Mouse (Mus musculus): Measurements from ENCODE around the gene Gm30191. TPM values are rescaled to one million over a fixed set of nuclear protein-coding genes. Genes with fewer than 3 reads are reported as not detected.

Gene Gm30191
- polyA plus RNA-seq, 1 experiment from 2014 or later, result not detected

DNA sequence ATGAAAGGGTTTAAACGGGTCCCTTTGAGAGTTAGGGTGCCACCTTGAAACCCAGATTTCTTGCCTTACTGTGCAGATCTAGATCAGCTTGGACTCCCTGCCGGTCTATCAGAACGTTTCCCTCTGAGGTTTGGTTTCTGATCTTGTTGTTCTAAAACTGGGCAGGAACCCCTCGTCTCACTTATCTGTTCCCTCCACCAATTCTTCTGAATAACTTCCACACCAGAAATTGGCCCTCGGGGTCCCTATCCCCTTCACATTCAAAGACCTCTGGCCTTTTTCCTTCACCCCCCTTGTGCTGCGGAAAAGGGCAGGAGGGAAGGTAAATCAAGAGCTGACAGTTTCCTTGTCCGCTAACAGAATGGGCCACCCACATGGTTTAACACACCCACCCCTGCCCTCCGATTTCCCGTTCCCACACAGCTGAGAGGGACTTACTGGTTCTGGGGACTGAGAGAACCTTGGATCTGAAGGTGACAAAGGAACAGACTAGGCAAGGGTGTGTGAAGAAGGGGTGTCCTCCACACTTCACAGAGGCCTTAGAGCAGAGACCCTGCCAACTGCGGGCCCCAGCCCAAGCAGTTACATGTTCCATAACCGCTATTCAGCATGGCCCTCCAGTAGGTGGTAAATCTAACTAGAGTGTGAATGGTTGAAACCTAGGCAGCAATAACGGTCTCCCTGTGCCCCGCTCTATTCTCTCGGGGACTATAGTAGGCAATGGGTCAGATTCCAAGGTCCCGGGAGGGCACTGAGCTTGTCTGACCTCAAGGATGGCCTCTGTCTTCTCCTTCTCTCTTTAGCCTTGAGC lies 6.4 kb downstream of the Gm30191 start:
- Histone ChIP-seq H3K27me3 (replicated peaks) (peaks cover 59% of the 10 kb centered on the region), H3K9ac (replicated peaks) (peak overlapping the region; percentile 70; the same call in 1 of the 2 replicates), H3K36me3 (no peaks in the 10 kb centered on the region), H3K4me1 (peaks cover 68% of the 10 kb centered on the region), H3K9me3 (replicated peaks) (no peaks in the 10 kb centered on the region), H3K4me2 (peak overlapping the region; percentile 77), H3K27ac (replicated peaks) (peak overlapping the region; percentile 25; the same call in 1 of the 2 replicates), H3K4me3 (replicated peaks) (peak overlapping the region; percentile 61)
- ATAC-seq (ENCODE audit: low FRiP score), result no peak
- WGBS, result 8% methylated on average over 15 of the region's 15 CpGs

GRCm38 (mm10) chr4:134253722-134254324 lies 7.1 kb downstream of the Gm30191 start, which contains the start of gene Grrp1:
Grrp1 (minus strand) TSS chr4:134254106.
- H3K4me1 ChIP-seq, result peaks cover 68% of the 10 kb centered on the region
- no peaks in the 10 kb centered on the region for H3K36me3 ChIP-seq
- H3K9me3 ChIP-seq (replicated peaks), result no peaks in the 10 kb centered on the region
- 1% methylated on average over 13 of the region's 13 CpGs for WGBS
- ATAC-seq (ENCODE audit: low FRiP score), result no peak
- peak within 1 kb of the TSS; percentile 61 for H3K4me3 ChIP-seq (replicated peaks)
- peaks cover 53% of the 10 kb centered on the region for H3K27me3 ChIP-seq (replicated peaks)
- H3K4me2 ChIP-seq, result peak within 1 kb of the TSS; percentile 77
- H3K27ac ChIP-seq (replicated peaks), result 0 out of 2 replicates have a peak within 1 kb of the TSS, but pooled peaks have one; percentile 25
- H3K9ac ChIP-seq (replicated peaks), result peak within 1 kb of the TSS; percentile 26; the same call in 1 of the 2 replicates

- Histone ChIP-seq H3K4me1 (peaks cover 59% of the 10 kb centered on the region), H3K36me3 (no peaks in the 10 kb centered on the region), H3K27me3 (replicated peaks) (peaks cover 49% of the 10 kb centered on the region), H3K9ac (replicated peaks) (no peak overlapping the region), H3K4me2 (no peak overlapping the region), H3K4me3 (replicated peaks) (no peak overlapping the region), H3K27ac (replicated peaks) (no peak overlapping the region), H3K9me3 (replicated peaks) (no peaks in the 10 kb centered on the region)
- 26% methylated on average over 3 of the region's 3 CpGs for WGBS
- no peak for ATAC-seq (ENCODE audit: low FRiP score)
Observed at GRCm38 (mm10) chr4:134254835-134255234, 8.1 kb downstream of the Gm30191 start.

GRCm38 (mm10) chr4:134255854-134256253 lies 9.1 kb downstream of the Gm30191 start:
- Histone ChIP-seq H3K9ac (replicated peaks) (no peak overlapping the region), H3K27ac (replicated peaks) (no peak overlapping the region), H3K4me3 (replicated peaks) (no peak overlapping the region), H3K27me3 (replicated peaks) (peaks cover 45% of the 10 kb centered on the region), H3K9me3 (replicated peaks) (no peaks in the 10 kb centered on the region), H3K4me2 (no peak overlapping the region), H3K4me1 (peaks cover 49% of the 10 kb centered on the region), H3K36me3 (no peaks in the 10 kb centered on the region)
- 27% methylated on average over 4 of the region's 4 CpGs for WGBS
- no peak for ATAC-seq (ENCODE audit: low FRiP score)

- Histone ChIP-seq H3K27ac (replicated peaks) (0 out of 2 replicates have a peak overlapping the region, but pooled peaks have one; percentile 9), H3K4me2 (0 out of 2 replicates have a peak overlapping the region, but pooled peaks have one; percentile 15), H3K36me3 (no peaks in the 10 kb centered on the region), H3K4me3 (replicated peaks) (no peak overlapping the region), H3K4me1 (peaks cover 41% of the 10 kb centered on the region), H3K9ac (replicated peaks) (no peak overlapping the region), H3K9me3 (replicated peaks) (no peaks in the 10 kb centered on the region), H3K27me3 (replicated peaks) (peaks cover 43% of the 10 kb centered on the region)
- no peak for ATAC-seq (ENCODE audit: low FRiP score)
- WGBS, result 7% methylated on average over 19 of the region's 19 CpGs
Observed at GRCm38 (mm10) chr4:134256407-134257197, 9.9 kb downstream of the Gm30191 start.

DNA sequence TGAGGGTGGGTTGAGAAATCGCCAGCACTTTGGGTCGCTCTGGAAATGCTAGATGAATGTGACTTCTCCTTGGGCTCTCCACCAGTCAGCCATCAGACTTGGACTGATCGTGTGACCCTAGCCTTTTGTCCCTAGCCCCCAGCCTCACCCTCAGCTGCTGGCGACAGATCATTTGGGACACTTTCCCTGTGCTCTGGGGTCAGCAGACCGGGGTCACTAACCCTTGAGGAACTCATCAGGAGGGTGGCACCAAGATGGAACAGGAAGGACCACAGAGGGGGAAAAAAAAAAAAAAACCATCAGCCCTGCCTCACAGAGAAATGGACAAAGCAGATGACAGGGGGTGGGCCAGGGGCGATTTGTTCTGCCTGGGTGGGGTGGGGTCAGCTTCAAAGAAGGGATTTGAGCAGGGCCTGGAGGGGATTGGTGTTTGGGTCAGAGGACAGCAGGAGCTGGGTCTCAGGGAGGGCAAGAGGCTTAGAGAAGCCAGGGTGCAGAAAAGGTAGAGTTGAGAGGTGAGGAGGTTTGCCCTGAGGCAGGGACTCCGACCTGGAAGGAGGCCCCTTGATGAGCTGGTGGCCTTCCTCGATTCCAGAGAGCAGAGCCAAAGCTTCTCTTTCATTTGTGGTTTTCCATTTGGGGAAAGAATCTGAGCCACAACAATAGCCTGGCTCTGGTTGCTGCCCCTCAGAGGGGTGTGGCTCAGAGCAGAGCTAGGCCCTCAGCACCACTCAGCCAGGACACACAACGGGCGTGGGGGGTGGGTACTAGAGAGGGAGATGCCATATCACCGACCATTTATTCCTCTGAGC lies 10.7 kb downstream of the Gm30191 start:
- Histone ChIP-seq H3K4me1 (peaks cover 33% of the 10 kb centered on the region), H3K27ac (replicated peaks) (0 out of 2 replicates have a peak overlapping the region, but pooled peaks have one; percentile 9), H3K36me3 (no peaks in the 10 kb centered on the region), H3K4me2 (no peak overlapping the region), H3K27me3 (replicated peaks) (peaks cover 37% of the 10 kb centered on the region), H3K9ac (replicated peaks) (no peak overlapping the region), H3K4me3 (replicated peaks) (no peak overlapping the region), H3K9me3 (replicated peaks) (no peaks in the 10 kb centered on the region)
- no peak for ATAC-seq (ENCODE audit: low FRiP score)
- 17% methylated on average over 11 of the region's 11 CpGs for WGBS

DNA sequence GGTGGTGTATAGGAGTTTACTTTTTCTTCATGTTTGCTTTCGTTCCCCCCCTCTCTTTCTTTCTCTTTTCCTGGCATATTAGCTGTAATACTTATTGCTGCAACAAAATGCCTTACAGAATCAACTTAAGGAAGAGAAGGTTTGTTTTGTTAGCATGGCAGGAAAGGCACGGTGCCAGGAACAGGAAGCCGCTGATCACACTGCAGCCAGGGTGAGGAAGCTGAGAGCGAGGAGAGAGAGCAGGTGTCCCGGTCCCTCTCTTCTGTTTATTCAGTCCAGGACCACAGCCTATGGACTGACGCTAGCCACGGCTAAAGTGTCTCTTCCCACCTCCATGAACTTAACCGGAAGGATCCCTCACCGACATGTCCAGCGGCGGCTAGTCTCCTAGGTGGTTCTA lies 11.6 kb downstream of the Gm30191 start:
- no peak for ATAC-seq (ENCODE audit: low FRiP score)
- Histone ChIP-seq H3K27ac (replicated peaks) (no peak overlapping the region), H3K9me3 (replicated peaks) (no peaks in the 10 kb centered on the region), H3K4me1 (peaks cover 24% of the 10 kb centered on the region), H3K4me3 (replicated peaks) (no peak overlapping the region), H3K36me3 (no peaks in the 10 kb centered on the region), H3K9ac (replicated peaks) (no peak overlapping the region; the same call in 1 of the 2 replicates), H3K27me3 (replicated peaks) (peaks cover 28% of the 10 kb centered on the region), H3K4me2 (no peak overlapping the region)
- 72% methylated on average over 11 of the region's 11 CpGs for WGBS

DNA sequence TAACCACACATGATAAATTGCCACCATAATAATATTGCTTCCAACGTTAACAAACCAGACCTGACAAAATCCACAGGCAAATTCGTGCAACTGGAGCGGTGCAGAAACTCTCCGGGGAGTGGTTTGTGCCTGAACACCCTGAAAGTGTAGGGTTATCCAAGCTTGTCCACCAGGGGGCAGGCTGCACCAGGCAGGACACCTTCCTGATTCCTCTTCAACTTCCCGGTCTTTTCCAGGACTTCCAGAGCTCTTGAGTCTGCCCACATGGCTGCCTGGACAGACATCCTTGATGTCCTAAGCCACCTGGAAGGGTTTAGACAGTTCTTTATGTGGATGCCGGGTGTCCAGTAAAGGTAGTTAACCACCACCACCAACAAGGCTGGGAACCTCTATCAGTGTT lies 16.5 kb downstream of the Gm30191 start:
- WGBS, result 36% methylated on average over 6 of the region's 6 CpGs
- Histone ChIP-seq H3K27ac (replicated peaks) (no peak overlapping the region), H3K27me3 (replicated peaks) (no peaks in the 10 kb centered on the region), H3K4me3 (replicated peaks) (no peak overlapping the region), H3K4me1 (no peaks in the 10 kb centered on the region), H3K4me2 (no peak overlapping the region), H3K9me3 (replicated peaks) (no peaks in the 10 kb centered on the region), H3K36me3 (no peaks in the 10 kb centered on the region), H3K9ac (replicated peaks) (no peak overlapping the region)
- ATAC-seq (ENCODE audit: low FRiP score), result no peak

- no peak for ATAC-seq (ENCODE audit: low FRiP score)
- H3K27me3 ChIP-seq (replicated peaks), result no peaks in the 10 kb centered on the region
- no peaks in the 10 kb centered on the region for H3K4me1 ChIP-seq
- no peak overlapping the region for H3K4me2 ChIP-seq
- H3K36me3 ChIP-seq, result no peaks in the 10 kb centered on the region
- WGBS, result 59% methylated on average over 9 of the region's 9 CpGs
- no peak overlapping the region for H3K4me3 ChIP-seq (replicated peaks)
- H3K27ac ChIP-seq (replicated peaks), result no peak overlapping the region
- no peaks in the 10 kb centered on the region for H3K9me3 ChIP-seq (replicated peaks)
- no peak overlapping the region for H3K9ac ChIP-seq (replicated peaks)
Observed at GRCm38 (mm10) chr4:134265860-134266585, 19.3 kb downstream of the Gm30191 start.

DNA sequence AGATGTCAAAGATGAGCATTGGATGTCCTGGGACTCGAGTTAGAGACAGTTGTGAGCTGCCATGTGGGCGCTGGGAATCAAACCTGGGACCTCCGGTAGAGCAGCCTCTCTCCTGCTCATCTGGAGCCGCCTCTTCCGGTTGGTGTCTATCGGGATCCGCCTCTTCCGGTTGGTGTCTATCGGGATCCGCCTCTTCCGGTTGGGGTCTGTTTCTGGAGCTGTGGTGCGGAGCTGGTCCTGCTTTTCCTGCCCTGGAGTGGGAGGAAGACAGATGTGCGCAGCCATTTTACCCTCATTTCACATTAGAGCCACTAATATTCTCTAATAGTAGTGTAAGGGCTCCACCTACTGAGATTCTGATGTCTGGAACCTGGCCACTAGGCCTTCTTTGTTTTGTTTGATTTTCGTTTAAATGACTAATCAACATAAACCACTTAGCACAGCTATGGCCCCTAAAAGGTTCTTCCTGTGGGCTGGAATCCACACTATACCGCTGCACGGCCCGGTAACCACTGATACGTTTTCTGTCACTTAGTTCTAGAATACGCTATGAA lies 21.4 kb downstream of the Gm30191 start:
- Histone ChIP-seq H3K4me2 (no peak overlapping the region), H3K4me3 (replicated peaks) (no peak overlapping the region), H3K27ac (replicated peaks) (no peak overlapping the region), H3K4me1 (peaks cover 2% of the 10 kb centered on the region; the same call in 1 of the 2 replicates), H3K9me3 (replicated peaks) (no peaks in the 10 kb centered on the region), H3K9ac (replicated peaks) (no peak overlapping the region), H3K36me3 (no peaks in the 10 kb centered on the region), H3K27me3 (replicated peaks) (no peaks in the 10 kb centered on the region)
- 88% methylated on average over 19 of the region's 19 CpGs for WGBS
- no peak for ATAC-seq (ENCODE audit: low FRiP score)

Data from neural tube, embryonic 15.5 days (tissue).